Mouse (Mus musculus): ENCODE measurements around the gene Zfp444. TPM values are rescaled to one million over a fixed set of nuclear protein-coding genes. Genes with fewer than 3 reads are reported as not detected.

The Zfp444 gene
- polyA plus RNA-seq, 1 experiment: 30.9 TPM

GRCm38 (mm10) chr7:6179013-6179412 lies 7.0 kb downstream of the Zfp444 start:
- H3K36me3 ChIP-seq (ENCODE audit: control insufficient read depth, insufficient read depth): no peaks in the 10 kb centered on the region
- TF ChIP-seq MAX (IDR thresholded peaks at IDR 0.05): no peak
- no peak for TF ChIP-seq CTCF (IDR thresholded peaks at IDR 0.05; ENCODE audit: control insufficient read depth, insufficient read depth, insufficient read length)
- TF ChIP-seq USF1 (IDR thresholded peaks at IDR 0.05; ENCODE audit: low read depth): no peak

DNA sequence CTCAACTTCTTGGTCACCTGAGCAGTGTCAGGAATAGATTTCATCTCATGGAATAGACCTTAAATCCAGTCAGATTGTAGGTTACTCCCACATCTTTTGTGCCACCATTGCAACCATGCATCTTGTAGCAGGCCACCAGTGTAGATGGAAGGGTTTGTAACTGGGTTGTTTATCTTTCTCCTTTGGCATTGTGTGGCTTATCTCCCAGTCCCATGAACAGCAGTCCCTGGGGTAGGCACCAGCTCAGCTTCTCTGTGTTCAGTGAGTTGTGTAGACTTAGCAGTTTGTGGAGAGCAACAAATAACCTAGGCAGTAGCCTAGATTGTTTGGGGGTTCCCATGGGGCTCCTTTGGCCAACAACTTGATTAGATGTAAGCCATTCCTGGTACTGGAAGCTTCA lies 10.9 kb downstream of the Zfp444 start:
- Histone ChIP-seq H3K27me3 (ENCODE audit: control insufficient read depth, insufficient read depth, insufficient read length) (no peaks in the 10 kb centered on the region), H3K79me2 (ENCODE audit: control insufficient read depth, insufficient read depth) (no peaks in the 10 kb centered on the region), H3K36me3 (ENCODE audit: control insufficient read depth, insufficient read depth) (peaks cover 6% of the 10 kb centered on the region), H3K4me3 (ENCODE audit: insufficient read depth, poor library complexity, severe bottlenecking) (no peak overlapping the region), H3K79me3 (ENCODE audit: low read depth) (no peaks in the 10 kb centered on the region), H3ac (ENCODE audit: control insufficient read depth, insufficient read length, low read depth) (no peak overlapping the region)
- TF ChIP-seq CTCF (IDR thresholded peaks at IDR 0.05; ENCODE audit: control insufficient read depth, insufficient read depth, insufficient read length): no peak
- no peak for TF ChIP-seq FOSL1 (IDR thresholded peaks at IDR 0.05; ENCODE audit: insufficient read depth, low read length, poor library complexity, severe bottlenecking)
- no peak for TF ChIP-seq USF1 (IDR thresholded peaks at IDR 0.05; ENCODE audit: low read depth)
- no peak for TF ChIP-seq CEBPB (IDR thresholded peaks at IDR 0.05; ENCODE audit: low read depth)

More at GRCm38 (mm10) chr7:6179013-6179412, 7.0 kb downstream of the Zfp444 start:
- Histone ChIP-seq H3ac (ENCODE audit: control insufficient read depth, insufficient read length, low read depth) (no peak overlapping the region), H3K79me2 (ENCODE audit: control insufficient read depth, insufficient read depth) (peaks cover 11% of the 10 kb centered on the region), H3K79me3 (ENCODE audit: low read depth) (peaks cover 2% of the 10 kb centered on the region), H3K4me3 (ENCODE audit: insufficient read depth, poor library complexity, severe bottlenecking) (no peak overlapping the region), H3K27me3 (ENCODE audit: control insufficient read depth, insufficient read depth, insufficient read length) (no peaks in the 10 kb centered on the region)

DNA sequence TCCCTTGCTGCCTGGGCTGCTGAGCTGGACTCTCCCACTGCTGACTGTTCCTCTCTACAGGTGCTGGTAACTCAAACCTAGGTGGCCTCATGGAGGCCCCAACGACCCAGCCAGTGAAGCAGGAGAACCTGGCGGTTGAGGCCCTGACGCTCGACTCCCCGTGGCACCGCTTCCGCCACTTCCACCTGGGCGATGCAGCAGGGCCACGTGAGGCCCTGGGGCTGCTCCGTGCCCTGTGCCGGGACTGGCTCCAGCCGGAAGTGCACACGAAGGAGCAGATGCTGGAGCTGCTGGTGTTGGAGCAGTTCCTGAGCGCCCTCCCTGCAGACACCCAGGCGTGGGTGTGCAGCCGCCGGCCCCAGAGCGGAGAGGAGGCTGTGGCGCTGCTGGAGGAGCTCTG lies 11.8 kb downstream of the Zfp444 start:
- no peaks in the 10 kb centered on the region for H3K79me2 ChIP-seq (ENCODE audit: control insufficient read depth, insufficient read depth)
- H3K79me3 ChIP-seq (ENCODE audit: low read depth): no peaks in the 10 kb centered on the region
- no peak overlapping the region for H3ac ChIP-seq (ENCODE audit: control insufficient read depth, insufficient read length, low read depth)
- no peaks in the 10 kb centered on the region for H3K27me3 ChIP-seq (ENCODE audit: control insufficient read depth, insufficient read depth, insufficient read length)
- no peak overlapping the region for H3K4me3 ChIP-seq (ENCODE audit: insufficient read depth, poor library complexity, severe bottlenecking)
- peaks cover 6% of the 10 kb centered on the region for H3K36me3 ChIP-seq (ENCODE audit: control insufficient read depth, insufficient read depth)
- TF ChIP-seq CTCF (IDR thresholded peaks at IDR 0.05; ENCODE audit: control insufficient read depth, insufficient read depth, insufficient read length) (no peak), MAX (IDR thresholded peaks at IDR 0.05) (no peak), FOSL1 (IDR thresholded peaks at IDR 0.05; ENCODE audit: insufficient read depth, low read length, poor library complexity, severe bottlenecking) (no peak), CEBPB (IDR thresholded peaks at IDR 0.05; ENCODE audit: low read depth) (no peak), MYOG (IDR thresholded peaks at IDR 0.05; ENCODE audit: control insufficient read depth, extremely low read depth, insufficient read length) (no peak), MYOD1 (IDR thresholded peaks at IDR 0.05; ENCODE audit: control insufficient read depth, insufficient read length, low read depth) (no peak), USF1 (IDR thresholded peaks at IDR 0.05; ENCODE audit: low read depth) (no peak)

DNA sequence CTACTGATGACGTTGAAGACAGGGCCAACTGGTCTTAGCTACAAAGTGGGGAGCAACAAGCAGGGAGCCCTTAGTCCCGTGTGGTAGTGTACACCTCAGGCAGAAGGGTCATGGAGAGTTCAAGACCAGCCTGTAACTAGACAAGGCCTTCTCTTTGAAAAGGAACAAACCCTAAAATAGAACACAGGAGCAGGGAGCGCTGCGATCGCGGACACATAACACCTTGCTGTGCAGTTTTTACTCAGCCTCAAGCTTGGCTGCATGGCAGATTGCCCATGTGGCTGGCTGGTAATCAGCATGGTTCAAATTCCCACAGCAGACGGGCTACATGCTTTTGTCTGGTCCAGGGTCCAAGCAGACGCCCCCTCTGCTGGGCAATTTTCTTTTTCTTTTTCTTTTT lies 12.5 kb downstream of the Zfp444 start:
- no peak overlapping the region for H3ac ChIP-seq (ENCODE audit: control insufficient read depth, insufficient read length, low read depth)
- no peak for TF ChIP-seq CEBPB (IDR thresholded peaks at IDR 0.05; ENCODE audit: low read depth)
- no peak for TF ChIP-seq MYOD1 (IDR thresholded peaks at IDR 0.05; ENCODE audit: control insufficient read depth, insufficient read length, low read depth)
- no peak for TF ChIP-seq FOSL1 (IDR thresholded peaks at IDR 0.05; ENCODE audit: insufficient read depth, low read length, poor library complexity, severe bottlenecking)
- TF ChIP-seq USF1 (IDR thresholded peaks at IDR 0.05; ENCODE audit: low read depth): no peak
- TF ChIP-seq CTCF (IDR thresholded peaks at IDR 0.05; ENCODE audit: control insufficient read depth, insufficient read depth, insufficient read length): no peak
- TF ChIP-seq MAX (IDR thresholded peaks at IDR 0.05): no peak
- no peak for TF ChIP-seq MYOG (IDR thresholded peaks at IDR 0.05; ENCODE audit: control insufficient read depth, extremely low read depth, insufficient read length)
- peaks cover 6% of the 10 kb centered on the region for H3K36me3 ChIP-seq (ENCODE audit: control insufficient read depth, insufficient read depth)
- no peaks in the 10 kb centered on the region for H3K79me2 ChIP-seq (ENCODE audit: control insufficient read depth, insufficient read depth)
- no peaks in the 10 kb centered on the region for H3K79me3 ChIP-seq (ENCODE audit: low read depth)
- H3K27me3 ChIP-seq (ENCODE audit: control insufficient read depth, insufficient read depth, insufficient read length): no peaks in the 10 kb centered on the region
- H3K4me3 ChIP-seq (ENCODE audit: insufficient read depth, poor library complexity, severe bottlenecking): no peak overlapping the region

GRCm38 (mm10) chr7:6185391-6185790 lies 13.4 kb downstream of the Zfp444 start:
- H3K79me2 ChIP-seq (ENCODE audit: control insufficient read depth, insufficient read depth): no peaks in the 10 kb centered on the region
- H3K4me3 ChIP-seq (ENCODE audit: insufficient read depth, poor library complexity, severe bottlenecking): no peak overlapping the region
- peaks cover 6% of the 10 kb centered on the region for H3K36me3 ChIP-seq (ENCODE audit: control insufficient read depth, insufficient read depth)
- no peak for TF ChIP-seq MYOD1 (IDR thresholded peaks at IDR 0.05; ENCODE audit: control insufficient read depth, insufficient read length, low read depth)
- H3ac ChIP-seq (ENCODE audit: control insufficient read depth, insufficient read length, low read depth): no peak overlapping the region
- no peaks in the 10 kb centered on the region for H3K27me3 ChIP-seq (ENCODE audit: control insufficient read depth, insufficient read depth, insufficient read length)
- no peaks in the 10 kb centered on the region for H3K79me3 ChIP-seq (ENCODE audit: low read depth)

DNA sequence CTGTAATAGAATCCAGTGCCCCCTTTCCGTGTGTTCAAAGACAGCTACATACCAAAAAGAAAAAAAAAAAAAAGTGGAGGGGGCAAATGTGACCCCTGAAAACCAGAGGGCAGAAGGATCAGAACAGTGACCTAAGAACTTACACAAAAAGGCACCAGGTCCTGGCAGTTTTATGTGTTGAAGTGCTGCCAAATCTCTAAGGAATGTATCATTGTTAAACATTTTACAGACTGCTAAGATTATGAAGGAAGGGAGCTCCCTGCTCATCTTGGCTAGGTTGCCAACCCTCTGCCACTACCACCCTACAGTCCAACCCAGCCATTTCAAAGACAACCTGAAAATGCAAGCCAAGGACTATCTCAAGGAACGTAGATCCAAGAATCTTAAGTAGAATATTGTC lies 14.2 kb downstream of the Zfp444 start:
- Histone ChIP-seq H3K36me3 (ENCODE audit: control insufficient read depth, insufficient read depth) (peaks cover 6% of the 10 kb centered on the region), H3K27me3 (ENCODE audit: control insufficient read depth, insufficient read depth, insufficient read length) (no peaks in the 10 kb centered on the region), H3K4me3 (ENCODE audit: insufficient read depth, poor library complexity, severe bottlenecking) (no peak overlapping the region), H3ac (ENCODE audit: control insufficient read depth, insufficient read length, low read depth) (no peak overlapping the region), H3K79me3 (ENCODE audit: low read depth) (no peaks in the 10 kb centered on the region), H3K79me2 (ENCODE audit: control insufficient read depth, insufficient read depth) (no peaks in the 10 kb centered on the region)
- TF ChIP-seq MYOG (IDR thresholded peaks at IDR 0.05; ENCODE audit: control insufficient read depth, extremely low read depth, insufficient read length): no peak
- no peak for TF ChIP-seq FOSL1 (IDR thresholded peaks at IDR 0.05; ENCODE audit: insufficient read depth, low read length, poor library complexity, severe bottlenecking)
- TF ChIP-seq CEBPB (IDR thresholded peaks at IDR 0.05; ENCODE audit: low read depth): no peak
- TF ChIP-seq MYOD1 (IDR thresholded peaks at IDR 0.05; ENCODE audit: control insufficient read depth, insufficient read length, low read depth): no peak
- TF ChIP-seq MAX (IDR thresholded peaks at IDR 0.05): no peak
- no peak for TF ChIP-seq CTCF (IDR thresholded peaks at IDR 0.05; ENCODE audit: control insufficient read depth, insufficient read depth, insufficient read length)
